Mouse (Mus musculus): Measurements from ENCODE around the gene Mmel1. TPM values are rescaled to one million over a fixed set of nuclear protein-coding genes. Genes with fewer than 3 reads are reported as not detected.

Mmel1 gene
- polyA plus RNA-seq, 1 experiment from 2014 or later: 0.22 TPM

DNA sequence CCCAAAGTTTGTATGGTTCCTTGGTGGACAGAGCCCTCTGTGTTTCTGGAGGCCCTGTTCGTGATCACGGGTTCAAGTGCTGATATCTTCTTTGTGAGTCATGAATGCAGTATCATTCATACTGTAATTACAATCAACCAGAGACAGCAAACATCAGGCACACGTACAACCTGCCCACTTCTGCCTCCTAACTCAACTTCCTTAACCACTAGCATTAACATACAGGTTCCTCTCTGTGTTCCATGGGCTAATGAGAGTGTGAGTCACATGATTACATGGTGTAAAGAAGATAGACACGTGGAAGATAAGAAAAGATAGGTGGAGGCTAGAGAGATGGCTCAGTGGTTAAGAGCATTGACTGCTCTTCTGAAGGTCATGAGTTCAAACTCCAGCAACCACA is 47.3 kb downstream of the Mmel1 start:
- Histone ChIP-seq H3K9ac (ENCODE audit: low read depth, low read length) (no peak overlapping the region), H3K4me1 (replicated peaks; ENCODE audit: control insufficient read depth, insufficient read depth, low read length) (peaks cover 28% of the 10 kb centered on the region), H3K9me3 (ENCODE audit: control insufficient read depth) (0 out of 2 replicates have a peak, but pooled peaks cover 3% of the 10 kb centered on the region), H3K27me3 (replicated peaks; ENCODE audit: control insufficient read depth, insufficient read depth, low read length) (no peaks in the 10 kb centered on the region), H3K4me3 (ENCODE audit: low read depth, low read length) (no peak overlapping the region), H3K27ac (ENCODE audit: low read depth, low read length) (no peak overlapping the region), H3K4me2 (replicated peaks; ENCODE audit: low read depth) (no peak overlapping the region), H3K36me3 (ENCODE audit: control insufficient read depth, insufficient read depth) (peaks cover 5% of the 10 kb centered on the region)
- ATAC-seq: no peak
- WGBS: 46% methylated on average over 4 of the region's 4 CpGs
- no peak; the same call in 1 of the 2 replicates for TF ChIP-seq CTCF (IDR thresholded peaks at IDR 0.05; ENCODE audit: low read depth)

GRCm38 (mm10) chr4:154922291-154922690 is 52.9 kb downstream of the Mmel1 start:
- peaks cover 27% of the 10 kb centered on the region for H3K36me3 ChIP-seq (ENCODE audit: control insufficient read depth, insufficient read depth)
- no peak for ATAC-seq
- H3K9me3 ChIP-seq (ENCODE audit: control insufficient read depth): 0 out of 2 replicates have a peak, but pooled peaks cover 2% of the 10 kb centered on the region
- no peak overlapping the region for H3K4me3 ChIP-seq (ENCODE audit: low read depth, low read length)
- WGBS: 87% methylated on average over 4 of the region's 4 CpGs
- no peaks in the 10 kb centered on the region for H3K27me3 ChIP-seq (replicated peaks; ENCODE audit: control insufficient read depth, insufficient read depth, low read length)
- H3K4me1 ChIP-seq (replicated peaks; ENCODE audit: control insufficient read depth, insufficient read depth, low read length): 0 out of 2 replicates have a peak, but pooled peaks cover 2% of the 10 kb centered on the region
- H3K27ac ChIP-seq (ENCODE audit: low read depth, low read length): no peak overlapping the region
- H3K9ac ChIP-seq (ENCODE audit: low read depth, low read length): no peak overlapping the region
- no peak overlapping the region for H3K4me2 ChIP-seq (replicated peaks; ENCODE audit: low read depth)
- TF ChIP-seq CTCF (IDR thresholded peaks at IDR 0.05; ENCODE audit: low read depth): no peak

- Histone ChIP-seq H3K4me2 (replicated peaks; ENCODE audit: low read depth) (no peak overlapping the region), H3K9ac (ENCODE audit: low read depth, low read length) (no peak overlapping the region), H3K27me3 (replicated peaks; ENCODE audit: control insufficient read depth, insufficient read depth, low read length) (no peaks in the 10 kb centered on the region), H3K36me3 (ENCODE audit: control insufficient read depth, insufficient read depth) (peaks cover 22% of the 10 kb centered on the region; the same call in 1 of the 2 replicates), H3K4me1 (replicated peaks; ENCODE audit: control insufficient read depth, insufficient read depth, low read length) (0 out of 2 replicates have a peak, but pooled peaks cover 3% of the 10 kb centered on the region), H3K4me3 (ENCODE audit: low read depth, low read length) (no peak overlapping the region), H3K27ac (ENCODE audit: low read depth, low read length) (no peak overlapping the region), H3K9me3 (ENCODE audit: control insufficient read depth) (no peaks in the 10 kb centered on the region)
- no peak for ATAC-seq
- TF ChIP-seq CTCF (IDR thresholded peaks at IDR 0.05; ENCODE audit: low read depth): no peak
- 77% methylated on average over 5 of the region's 5 CpGs for WGBS
Measured at GRCm38 (mm10) chr4:154922931-154923330, 53.5 kb downstream of the Mmel1 start.

GRCm38 (mm10) chr4:154925413-154925812 is 56.0 kb downstream of the Mmel1 start:
- Histone ChIP-seq H3K4me3 (ENCODE audit: low read depth, low read length) (no peak overlapping the region), H3K36me3 (ENCODE audit: control insufficient read depth, insufficient read depth) (peaks cover 22% of the 10 kb centered on the region; the same call in 1 of the 2 replicates), H3K4me2 (replicated peaks; ENCODE audit: low read depth) (no peak overlapping the region), H3K27ac (ENCODE audit: low read depth, low read length) (no peak overlapping the region), H3K9ac (ENCODE audit: low read depth, low read length) (no peak overlapping the region), H3K27me3 (replicated peaks; ENCODE audit: control insufficient read depth, insufficient read depth, low read length) (no peaks in the 10 kb centered on the region), H3K4me1 (replicated peaks; ENCODE audit: control insufficient read depth, insufficient read depth, low read length) (0 out of 2 replicates have a peak, but pooled peaks cover 8% of the 10 kb centered on the region), H3K9me3 (ENCODE audit: control insufficient read depth) (no peaks in the 10 kb centered on the region)
- 70% methylated on average over 4 of the region's 4 CpGs for WGBS
- peak; percentile 69 for TF ChIP-seq CTCF (IDR thresholded peaks at IDR 0.05; ENCODE audit: low read depth)
- no peak for ATAC-seq

DNA sequence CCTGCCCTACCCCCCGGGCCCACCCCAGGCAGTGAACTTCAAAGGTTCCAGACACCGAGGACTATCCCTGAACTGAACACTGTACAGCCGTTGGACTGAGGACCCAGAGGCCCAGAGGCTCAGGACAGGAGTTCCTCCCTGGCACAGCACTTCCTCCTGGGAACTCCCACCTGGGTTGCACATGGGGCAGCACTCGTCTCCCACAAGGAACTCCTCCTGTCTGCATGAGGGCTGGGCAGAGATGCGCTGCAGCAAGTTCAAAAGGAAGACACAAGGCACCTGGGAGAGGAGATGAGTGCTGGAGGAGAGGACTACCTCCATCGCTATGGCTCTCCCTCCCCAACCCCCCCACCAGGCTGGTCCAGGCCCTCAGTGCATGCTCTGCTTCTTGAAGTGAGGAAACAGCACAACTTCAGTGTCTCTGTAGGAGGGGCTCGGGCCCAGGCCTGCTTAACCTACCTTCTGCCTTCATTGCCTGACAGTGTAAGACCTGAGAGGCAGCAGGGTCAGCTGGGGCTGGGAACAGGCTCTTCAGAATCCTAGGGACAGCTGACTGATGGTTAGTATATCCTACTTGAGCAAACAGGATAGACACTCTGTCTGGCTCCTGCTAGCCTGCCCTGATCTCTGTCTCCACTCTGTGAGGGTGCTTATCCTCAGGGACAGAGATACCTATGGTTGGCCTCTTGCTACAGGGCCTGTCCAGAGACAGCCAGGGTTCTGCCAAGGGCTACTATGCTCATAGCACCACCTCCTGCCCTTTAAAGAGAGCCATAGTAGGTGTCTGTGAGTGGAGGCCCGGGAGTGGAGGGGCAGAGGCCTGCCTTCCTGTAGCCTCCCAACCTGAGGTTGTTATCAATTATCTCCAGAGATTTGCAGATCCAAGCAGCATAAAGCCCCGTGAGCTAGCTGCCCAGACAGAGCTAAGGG is 57.8 kb downstream of the Mmel1 start:
- peak overlapping the region; percentile 76 for H3K4me2 ChIP-seq (replicated peaks; ENCODE audit: low read depth)
- no peak for TF ChIP-seq CTCF (IDR thresholded peaks at IDR 0.05; ENCODE audit: low read depth)
- H3K4me3 ChIP-seq (ENCODE audit: low read depth, low read length): peak overlapping the region; percentile 44
- H3K4me1 ChIP-seq (replicated peaks; ENCODE audit: control insufficient read depth, insufficient read depth, low read length): 0 out of 2 replicates have a peak, but pooled peaks cover 8% of the 10 kb centered on the region
- WGBS: 43% methylated on average over 9 of the region's 9 CpGs
- ATAC-seq: peak; percentile 37
- H3K36me3 ChIP-seq (ENCODE audit: control insufficient read depth, insufficient read depth): peaks cover 22% of the 10 kb centered on the region; the same call in 1 of the 2 replicates
- H3K9me3 ChIP-seq (ENCODE audit: control insufficient read depth): no peaks in the 10 kb centered on the region
- peak overlapping the region; percentile 52 for H3K9ac ChIP-seq (ENCODE audit: low read depth, low read length)
- H3K27me3 ChIP-seq (replicated peaks; ENCODE audit: control insufficient read depth, insufficient read depth, low read length): no peaks in the 10 kb centered on the region
- peak overlapping the region; percentile 78 for H3K27ac ChIP-seq (ENCODE audit: low read depth, low read length)

- Histone ChIP-seq H3K9me3 (ENCODE audit: control insufficient read depth) (no peaks in the 10 kb centered on the region), H3K9ac (ENCODE audit: low read depth, low read length) (peak overlapping the region; percentile 52), H3K4me3 (ENCODE audit: low read depth, low read length) (peak overlapping the region; percentile 44), H3K4me1 (replicated peaks; ENCODE audit: control insufficient read depth, insufficient read depth, low read length) (0 out of 2 replicates have a peak, but pooled peaks cover 8% of the 10 kb centered on the region), H3K27me3 (replicated peaks; ENCODE audit: control insufficient read depth, insufficient read depth, low read length) (no peaks in the 10 kb centered on the region), H3K36me3 (ENCODE audit: control insufficient read depth, insufficient read depth) (peaks cover 18% of the 10 kb centered on the region; the same call in 1 of the 2 replicates), H3K4me2 (replicated peaks; ENCODE audit: low read depth) (peak overlapping the region; percentile 76), H3K27ac (ENCODE audit: low read depth, low read length) (peak overlapping the region; percentile 78)
- TF ChIP-seq CTCF (IDR thresholded peaks at IDR 0.05; ENCODE audit: low read depth): no peak
- peak; percentile 79 for ATAC-seq
- WGBS: 6% methylated on average over 5 of the region's 5 CpGs
Measured at GRCm38 (mm10) chr4:154927899-154928337, 58.5 kb downstream of the Mmel1 start.

Measured in intestine, postnatal 0 days (tissue).